Mouse (Mus musculus) stomach, embryonic 16.5 days (tissue): Measurements from ENCODE around the gene Sept9. TPM values are rescaled to one million over a fixed set of nuclear protein-coding genes. Genes with fewer than 3 reads are reported as not detected.
A peak's percentile ranks its signal among the peaks of the same experiment; 100 is the strongest.

Experiments used
- ATAC-seq: fragments of 200-750 bp; cut with Nextera tagmentation; 2 replicates; pipeline ENCODE4 v1.8.0; 2017; ENCODE audit warnings: moderate number of reproducible peaks, moderate TSS enrichment; ENCODE audit not compliant: insufficient read depth, low FRiP score
- H3K27ac ChIP-seq: fragments of 300-500 bp; sonication (generic); 2 replicates; pipeline ENCODE4 v1.5.1; 2014; ENCODE audit warnings: low read length
- H3K27me3 ChIP-seq: fragments of 300-500 bp; sonication (generic); 2 replicates; pipeline ENCODE4 v1.6.1; 2014; ENCODE audit warnings: low read length, control low read depth, mixed read lengths; ENCODE audit not compliant: control insufficient read depth, insufficient read depth
- H3K36me3 ChIP-seq: fragments of 300-500 bp; sonication (generic); 2 replicates; pipeline ENCODE4 v1.6.1; 2014; ENCODE audit warnings: low read length; ENCODE audit not compliant: control insufficient read depth, insufficient read depth
- H3K4me1 ChIP-seq: fragments of 300-500 bp; sonication (generic); 2 replicates; pipeline ENCODE4 v1.6.1; 2014; ENCODE audit warnings: low read length, control low read depth, mixed read lengths; ENCODE audit not compliant: control insufficient read depth, insufficient read depth
- H3K4me2 ChIP-seq: fragments of 300-500 bp; sonication (generic); 2 replicates; pipeline ENCODE4 v1.6.1; 2014; ENCODE audit warnings: low read depth, low read length, mixed read lengths
- H3K4me3 ChIP-seq: fragments of 300-500 bp; sonication (generic); replicated peaks from 2 replicates; pipeline ENCODE4 v1.5.1; 2014; ENCODE audit warnings: mild to moderate bottlenecking, low read length
- H3K9ac ChIP-seq: fragments of 300-500 bp; sonication (generic); 2 replicates; pipeline ENCODE4 v1.6.1; 2014; ENCODE audit warnings: low read length
- H3K9me3 ChIP-seq: fragments of 300-500 bp; sonication (generic); replicated peaks from 2 replicates; pipeline ENCODE4 v1.6.1; 2016; ENCODE audit warnings: low read length, control low read depth; ENCODE audit not compliant: control insufficient read depth
- WGBS: fragments of 180-500 bp; shearing (Covaris S2); extraction: QIAGEN DNeasy Blood & Tissue Kit; methylation state at CpG from one replicate; pipeline ENCODE4 v1.1.7; 2014; 5-methylcytosine and 5-hydroxymethylcytosine counted together
- polyA plus RNA-seq: library from polyadenylated mRNA; unstranded; fragments of >200 nt; fragmentation: Nextera tagmentation; extraction: Ambion mirVana; gene quantifications from 2 replicates; pipeline ENCODE4 v1.2.1, GENCODE M21; 2015

Sept9 gene
- 101 and 105 TPM in 2 replicates for polyA plus RNA-seq

- Histone ChIP-seq H3K36me3 (no peaks in the 10 kb centered on the region), H3K4me3 (peak within 1 kb of the TSS; percentile 62), H3K9ac (peak within 1 kb of the TSS; percentile 78), H3K27me3 (no peaks in the 10 kb centered on the region), H3K9me3 (no peaks in the 10 kb centered on the region), H3K4me2 (peak within 1 kb of the TSS; percentile 78), H3K4me1 (peaks cover 18% of the 10 kb centered on the region), H3K27ac (peak within 1 kb of the TSS; percentile 74)
- 2% methylated on average over 70 of the region's 70 CpGs for WGBS
- ATAC-seq = peak; percentile 42; the same call in 1 of the 2 replicates
These were observed at the start of gene Sept9 for GRCm38 (mm10) chr11:117199282-117200175. Sept9 (plus strand) TSS chr11:117199661.

DNA sequence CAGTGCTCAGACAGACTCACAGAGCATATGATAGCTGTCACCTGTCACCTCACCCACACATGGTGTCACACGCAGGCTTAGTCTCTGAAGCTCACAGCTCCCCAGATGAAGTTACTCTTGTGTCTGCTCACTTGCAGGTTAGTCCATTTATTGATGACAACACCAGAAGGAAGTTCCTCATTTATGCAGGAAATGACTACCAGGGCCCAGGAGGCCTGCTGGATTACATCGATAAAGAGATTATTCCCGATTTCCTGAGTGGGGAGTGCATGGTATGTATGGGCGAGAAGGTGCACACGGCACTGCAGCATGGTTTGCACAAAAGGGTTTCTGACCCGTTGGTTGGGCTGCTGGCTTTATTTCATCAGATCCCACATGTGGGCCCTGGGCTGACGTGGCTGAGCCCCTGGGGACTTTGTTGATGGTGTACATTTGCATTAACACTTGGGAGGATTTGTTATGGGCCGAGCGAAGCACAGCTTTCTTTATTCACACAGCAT lies 48.9 kb upstream of the Sept9 start:
- 79% methylated on average over 9 of the region's 9 CpGs for WGBS
- Histone ChIP-seq H3K27me3 (no peaks in the 10 kb centered on the region), H3K4me2 (no peak overlapping the region), H3K9me3 (no peaks in the 10 kb centered on the region), H3K9ac (no peak overlapping the region), H3K27ac (no peak overlapping the region), H3K4me1 (0 out of 2 replicates have a peak, but pooled peaks cover 8% of the 10 kb centered on the region), H3K4me3 (no peak overlapping the region), H3K36me3 (peaks cover 39% of the 10 kb centered on the region)
- no peak for ATAC-seq

DNA sequence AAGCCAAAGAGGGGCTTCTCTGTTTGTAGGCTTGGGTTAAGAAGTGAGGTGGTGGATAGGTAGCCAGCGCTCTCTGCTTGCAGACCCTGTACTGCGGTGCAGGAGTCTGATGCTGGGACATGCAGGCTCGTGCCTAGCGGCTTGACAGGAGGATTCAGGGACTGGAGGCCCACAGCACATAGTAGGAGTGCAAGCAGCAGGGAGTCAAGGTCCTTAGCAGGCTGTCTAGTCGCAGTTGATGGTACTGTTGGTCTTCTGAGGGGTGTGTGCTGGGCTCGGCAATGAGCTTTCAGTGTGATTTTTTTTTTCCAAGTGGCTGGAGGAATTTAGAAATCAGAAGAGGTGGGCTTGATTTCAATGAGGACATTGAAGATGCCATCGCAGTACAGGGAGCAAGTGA lies 48.0 kb upstream of the Sept9 start:
- Histone ChIP-seq H3K36me3 (peaks cover 37% of the 10 kb centered on the region), H3K4me3 (no peak overlapping the region), H3K9me3 (no peaks in the 10 kb centered on the region), H3K4me2 (no peak overlapping the region), H3K9ac (no peak overlapping the region), H3K27me3 (no peaks in the 10 kb centered on the region), H3K27ac (no peak overlapping the region), H3K4me1 (0 out of 2 replicates have a peak, but pooled peaks cover 8% of the 10 kb centered on the region)
- ATAC-seq = no peak
- WGBS = 93% methylated on average over 7 of the region's 7 CpGs

- ATAC-seq = no peak
- Histone ChIP-seq H3K27ac (no peak overlapping the region), H3K4me3 (no peak overlapping the region), H3K9me3 (no peaks in the 10 kb centered on the region), H3K9ac (no peak overlapping the region), H3K36me3 (peaks cover 32% of the 10 kb centered on the region), H3K4me1 (peaks cover 15% of the 10 kb centered on the region; the same call in 1 of the 2 replicates), H3K27me3 (no peaks in the 10 kb centered on the region), H3K4me2 (no peak overlapping the region)
- WGBS = 85% methylated on average over 6 of the region's 6 CpGs
These were observed 46.9 kb upstream of the Sept9 start for GRCm38 (mm10) chr11:117152541-117152940.

DNA sequence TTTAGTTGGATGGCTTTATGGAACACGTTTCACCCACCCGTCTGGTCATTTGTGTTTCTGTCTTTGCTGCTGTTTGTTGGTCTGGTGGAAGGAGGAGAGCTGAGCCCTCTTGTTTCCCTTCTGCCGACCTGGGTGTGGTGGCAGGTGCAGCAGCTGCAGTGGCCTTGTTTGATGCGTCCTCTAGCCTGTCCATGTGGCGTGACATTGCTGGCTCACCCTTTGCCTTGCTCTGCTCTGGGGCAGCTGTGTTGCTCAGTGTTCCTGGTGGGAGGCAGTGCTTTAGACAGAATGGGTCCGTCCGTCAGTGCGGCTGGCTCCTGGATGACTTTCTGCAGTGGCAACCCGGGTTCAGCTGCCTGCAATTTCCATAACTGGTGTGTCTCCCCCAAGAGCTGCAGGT lies 45.9 kb upstream of the Sept9 start:
- Histone ChIP-seq H3K4me3 (no peak overlapping the region), H3K27me3 (no peaks in the 10 kb centered on the region), H3K9me3 (no peaks in the 10 kb centered on the region), H3K9ac (no peak overlapping the region; the same call in 1 of the 2 replicates), H3K4me2 (no peak overlapping the region), H3K36me3 (peaks cover 34% of the 10 kb centered on the region), H3K27ac (peak overlapping the region; percentile 70), H3K4me1 (peaks cover 15% of the 10 kb centered on the region; the same call in 1 of the 2 replicates)
- 62% methylated on average over 9 of the region's 9 CpGs for WGBS
- no peak for ATAC-seq

- H3K27me3 ChIP-seq = no peaks in the 10 kb centered on the region
- H3K4me3 ChIP-seq = no peak overlapping the region
- H3K27ac ChIP-seq = peak overlapping the region; percentile 73
- ATAC-seq = peak; percentile 80
- peaks cover 15% of the 10 kb centered on the region; the same call in 1 of the 2 replicates for H3K4me1 ChIP-seq
- H3K9ac ChIP-seq = 0 out of 2 replicates have a peak overlapping the region, but pooled peaks have one; percentile 0
- no peaks in the 10 kb centered on the region for H3K9me3 ChIP-seq
- 34% methylated on average over 7 of the region's 7 CpGs for WGBS
- H3K4me2 ChIP-seq = no peak overlapping the region
- peaks cover 28% of the 10 kb centered on the region for H3K36me3 ChIP-seq
These were observed 45.2 kb upstream of the Sept9 start for GRCm38 (mm10) chr11:117154088-117154815.

GRCm38 (mm10) chr11:117156725-117157124 lies 42.7 kb upstream of the Sept9 start:
- ATAC-seq = no peak
- Histone ChIP-seq H3K4me3 (no peak overlapping the region), H3K27ac (no peak overlapping the region), H3K9me3 (no peaks in the 10 kb centered on the region), H3K4me1 (peaks cover 15% of the 10 kb centered on the region; the same call in 1 of the 2 replicates), H3K4me2 (no peak overlapping the region), H3K9ac (no peak overlapping the region), H3K36me3 (peaks cover 12% of the 10 kb centered on the region), H3K27me3 (no peaks in the 10 kb centered on the region)
- WGBS = 31% methylated on average over 15 of the region's 15 CpGs

DNA sequence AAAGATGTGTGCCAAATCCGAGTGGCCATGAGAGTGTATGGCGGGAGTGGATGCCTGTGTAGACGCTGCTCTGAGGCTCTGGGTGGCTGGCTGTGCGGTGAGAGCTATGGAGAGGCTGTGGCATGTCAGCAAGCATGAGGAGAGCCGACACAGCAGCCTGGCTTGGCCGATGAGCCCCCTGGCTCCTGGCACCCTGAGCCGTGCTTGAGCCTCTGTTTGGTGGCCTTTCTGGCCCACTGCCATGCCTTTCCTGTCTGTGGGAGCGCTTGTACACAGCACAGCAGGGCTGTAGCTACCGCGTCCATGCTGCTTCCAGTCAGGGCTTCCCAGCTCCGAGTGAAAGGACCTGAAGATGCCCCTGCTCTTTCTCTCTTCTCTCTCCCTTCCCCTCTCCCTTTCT lies 41.1 kb upstream of the Sept9 start:
- no peaks in the 10 kb centered on the region for H3K27me3 ChIP-seq
- H3K27ac ChIP-seq = peak overlapping the region; percentile 11; the same call in 1 of the 2 replicates
- H3K4me3 ChIP-seq = no peak overlapping the region
- ATAC-seq = no peak
- WGBS = 71% methylated on average over 11 of the region's 11 CpGs
- H3K9ac ChIP-seq = no peak overlapping the region
- H3K4me2 ChIP-seq = no peak overlapping the region
- H3K9me3 ChIP-seq = no peaks in the 10 kb centered on the region
- peaks cover 11% of the 10 kb centered on the region; the same call in 1 of the 2 replicates for H3K4me1 ChIP-seq
- peaks cover 12% of the 10 kb centered on the region for H3K36me3 ChIP-seq
